Mouse (Mus musculus): Measurements from ENCODE around the gene Lrrc20. TPM values are rescaled to one million over a fixed set of nuclear protein-coding genes. Genes with fewer than 3 reads are reported as not detected.
"Not testable (repeated sequence)": the region's sequence is repeated elsewhere in the genome, so short reads cannot be mapped to it uniquely, and the experiment has no call there.

Gene Lrrc20
- polyA plus RNA-seq, 2 experiments: 10.4 to 11.3 TPM

GRCm38 (mm10) chr10:61610650-61611235 is 135.1 kb downstream of the Lrrc20 start:
- peak; percentile 86 for ATAC-seq (ENCODE audit: low FRiP score, low read depth)

DNA sequence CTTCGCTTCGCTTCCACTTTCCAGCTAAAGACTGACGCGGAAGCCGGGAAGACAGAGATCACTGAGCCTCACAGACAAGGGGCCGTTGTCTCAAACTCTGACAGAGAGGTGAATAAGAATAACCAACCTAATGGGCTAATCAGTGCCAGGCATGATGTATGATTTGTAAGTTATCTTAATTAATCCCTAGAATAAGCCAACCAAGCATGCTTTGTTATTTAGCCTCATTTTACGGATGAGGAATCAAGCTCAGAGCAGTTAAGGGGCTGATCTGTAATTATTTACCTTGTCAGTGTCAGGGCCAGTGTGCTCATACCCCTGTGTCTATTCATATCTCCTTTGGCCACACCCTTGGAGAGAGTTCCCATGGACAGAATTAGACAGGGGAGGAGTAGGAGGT is 138.7 kb downstream of the Lrrc20 start:
- ATAC-seq (ENCODE audit: low FRiP score, low read depth) (no peak), DNase-seq (ENCODE audit: low spot score) (no peak)
- no peak for TF ChIP-seq POLR2A (IDR thresholded peaks at IDR 0.05; ENCODE audit: borderline replicate concordance, extremely low read depth, insufficient read depth, insufficient read length)
- Histone ChIP-seq H3K9ac (ENCODE audit: low read depth, low read length, severe bottlenecking) (no peak overlapping the region), H3K4me1 (ENCODE audit: control insufficient read depth, insufficient read depth, low read length) (no peaks in the 10 kb centered on the region), H3K27me3 (ENCODE audit: control insufficient read depth, insufficient read depth, low read length) (no peaks in the 10 kb centered on the region), H3K4me3 (replicated peaks; ENCODE audit: low read length) (no peak overlapping the region), H3K9me3 (ENCODE audit: control insufficient read depth, low read length) (no peaks in the 10 kb centered on the region), H3K36me3 (ENCODE audit: control insufficient read depth, insufficient read depth, low read length) (no peaks in the 10 kb centered on the region), H3K4me2 (replicated peaks; ENCODE audit: low read depth, low read length, severe bottlenecking) (no peak overlapping the region), H3K27ac (replicated peaks; ENCODE audit: low read depth, low read length) (no peak overlapping the region)
- WGBS: 88% methylated on average over 7 of the region's 7 CpGs

More at GRCm38 (mm10) chr10:61610650-61611235, 135.1 kb downstream of the Lrrc20 start:
- DNase-seq (ENCODE audit: low spot score): peak; percentile 59
- H3K4me1 ChIP-seq (ENCODE audit: control insufficient read depth, insufficient read depth, low read length): no peaks in the 10 kb centered on the region
- H3K9me3 ChIP-seq (ENCODE audit: control insufficient read depth, low read length): no peaks in the 10 kb centered on the region
- no peaks in the 10 kb centered on the region for H3K27me3 ChIP-seq (ENCODE audit: control insufficient read depth, insufficient read depth, low read length)
- H3K9ac ChIP-seq (ENCODE audit: low read depth, low read length, severe bottlenecking): no peak overlapping the region
- no peak for TF ChIP-seq POLR2A (IDR thresholded peaks at IDR 0.05; ENCODE audit: borderline replicate concordance, extremely low read depth, insufficient read depth, insufficient read length)
- no peak overlapping the region for H3K27ac ChIP-seq (replicated peaks; ENCODE audit: low read depth, low read length)
- H3K4me3 ChIP-seq (replicated peaks; ENCODE audit: low read length): no peak overlapping the region
- no peak overlapping the region for H3K4me2 ChIP-seq (replicated peaks; ENCODE audit: low read depth, low read length, severe bottlenecking)
- 35% methylated on average over 8 of the region's 8 CpGs for WGBS
- no peaks in the 10 kb centered on the region for H3K36me3 ChIP-seq (ENCODE audit: control insufficient read depth, insufficient read depth, low read length)

- no peak for TF ChIP-seq POLR2A (IDR thresholded peaks at IDR 0.05; ENCODE audit: borderline replicate concordance, extremely low read depth, insufficient read depth, insufficient read length)
- ATAC-seq (ENCODE audit: low FRiP score, low read depth): no peak
Observed at GRCm38 (mm10) chr10:61618528-61618927, 142.9 kb downstream of the Lrrc20 start.

DNA sequence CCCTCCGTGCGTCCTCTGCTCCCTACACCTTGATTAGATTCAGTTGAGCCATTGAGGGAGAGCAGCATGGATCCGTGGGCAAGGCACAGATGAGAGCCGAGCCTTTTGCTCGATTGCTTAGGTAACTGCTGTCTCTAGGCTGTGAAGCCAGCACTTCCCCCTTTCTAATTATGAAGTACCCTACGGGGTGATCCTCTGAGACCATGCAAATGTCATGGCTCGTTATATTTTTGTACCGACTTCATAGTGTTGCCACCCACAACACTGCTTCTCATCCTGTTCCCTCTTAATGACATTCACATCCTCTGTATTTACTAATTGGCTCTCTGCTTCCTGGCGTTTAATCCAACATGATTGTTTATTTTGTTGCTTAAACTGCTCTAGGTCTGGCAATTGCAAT is 146.1 kb downstream of the Lrrc20 start:
- Histone ChIP-seq H3K4me1 (ENCODE audit: control insufficient read depth, insufficient read depth, low read length) (peaks cover 4% of the 10 kb centered on the region), H3K4me2 (replicated peaks; ENCODE audit: low read depth, low read length, severe bottlenecking) (no peak overlapping the region), H3K9ac (ENCODE audit: low read depth, low read length, severe bottlenecking) (no peak overlapping the region), H3K27me3 (ENCODE audit: control insufficient read depth, insufficient read depth, low read length) (peaks cover 23% of the 10 kb centered on the region), H3K36me3 (ENCODE audit: control insufficient read depth, insufficient read depth, low read length) (no peaks in the 10 kb centered on the region), H3K4me3 (replicated peaks; ENCODE audit: low read length) (no peak overlapping the region), H3K27ac (replicated peaks; ENCODE audit: low read depth, low read length) (no peak overlapping the region), H3K9me3 (ENCODE audit: control insufficient read depth, low read length) (no peaks in the 10 kb centered on the region)
- ATAC-seq (ENCODE audit: low FRiP score, low read depth) (no peak), DNase-seq (ENCODE audit: low spot score) (no peak)
- TF ChIP-seq POLR2A (IDR thresholded peaks at IDR 0.05; ENCODE audit: borderline replicate concordance, extremely low read depth, insufficient read depth, insufficient read length): no peak
- 29% methylated on average over 9 of the region's 9 CpGs for WGBS

More at GRCm38 (mm10) chr10:61618528-61618927, 142.9 kb downstream of the Lrrc20 start:
- Histone ChIP-seq H3K9me3 (ENCODE audit: control insufficient read depth, low read length) (no peaks in the 10 kb centered on the region), H3K4me3 (replicated peaks; ENCODE audit: low read length) (no peak overlapping the region), H3K9ac (ENCODE audit: low read depth, low read length, severe bottlenecking) (no peak overlapping the region), H3K4me1 (ENCODE audit: control insufficient read depth, insufficient read depth, low read length) (no peaks in the 10 kb centered on the region), H3K27me3 (ENCODE audit: control insufficient read depth, insufficient read depth, low read length) (no peaks in the 10 kb centered on the region), H3K27ac (replicated peaks; ENCODE audit: low read depth, low read length) (no peak overlapping the region), H3K36me3 (ENCODE audit: control insufficient read depth, insufficient read depth, low read length) (no peaks in the 10 kb centered on the region), H3K4me2 (replicated peaks; ENCODE audit: low read depth, low read length, severe bottlenecking) (no peak overlapping the region)
- DNase-seq (ENCODE audit: low spot score): no peak
- 82% methylated on average over 2 of the region's 2 CpGs for WGBS

GRCm38 (mm10) chr10:61623874-61624273 is 148.3 kb downstream of the Lrrc20 start:
- ATAC-seq (ENCODE audit: low FRiP score, low read depth); H3K4me2 ChIP-seq (replicated peaks; ENCODE audit: low read depth, low read length, severe bottlenecking); DNase-seq (ENCODE audit: low spot score); H3K4me3 ChIP-seq (replicated peaks; ENCODE audit: low read length); H3K4me1 ChIP-seq (ENCODE audit: control insufficient read depth, insufficient read depth, low read length); H3K27ac ChIP-seq (replicated peaks; ENCODE audit: low read depth, low read length); H3K9me3 ChIP-seq (ENCODE audit: control insufficient read depth, low read length); H3K36me3 ChIP-seq (ENCODE audit: control insufficient read depth, insufficient read depth, low read length); H3K9ac ChIP-seq (ENCODE audit: low read depth, low read length, severe bottlenecking): not testable (repeated sequence)
- H3K27me3 ChIP-seq (ENCODE audit: control insufficient read depth, insufficient read depth, low read length): peaks cover 23% of the 10 kb centered on the region
- 55% methylated on average over 3 of the region's 3 CpGs for WGBS

All from limb, embryonic 14.5 days (tissue).